Mouse (Mus musculus) midbrain, embryonic 13.5 days (tissue): Measurements from ENCODE around the gene Ppp1r26. TPM values are rescaled to one million over a fixed set of nuclear protein-coding genes. Genes with fewer than 3 reads are reported as not detected.

Experiments
- ATAC-seq: fragments of 200-750 bp; cut with Nextera tagmentation; 2 replicates; pipeline ENCODE4 v1.8.0; 2017; ENCODE audit warnings: mild to moderate bottlenecking, moderate TSS enrichment, moderate library complexity
- H3K27ac ChIP-seq: fragments of 300-500 bp; sonication (generic); 2 replicates; pipeline ENCODE4 v1.5.1; 2015; ENCODE audit warnings: inconsistent platforms, mild to moderate bottlenecking, moderate library complexity
- H3K27me3 ChIP-seq: fragments of 300-500 bp; sonication (generic); 2 replicates; pipeline ENCODE4 v1.6.1; 2015; ENCODE audit warnings: mild to moderate bottlenecking, inconsistent platforms
- H3K36me3 ChIP-seq: fragments of 300-500 bp; sonication (generic); 2 replicates; pipeline ENCODE4 v1.6.1; 2015; ENCODE audit warnings: mild to moderate bottlenecking, inconsistent platforms
- H3K4me1 ChIP-seq: fragments of 300-500 bp; sonication (generic); replicated peaks from 2 replicates; pipeline ENCODE4 v1.6.1; 2015; ENCODE audit warnings: inconsistent platforms
- H3K4me2 ChIP-seq: fragments of 300-500 bp; sonication (generic); replicated peaks from 2 replicates; pipeline ENCODE4 v1.6.1; 2015; ENCODE audit warnings: moderate library complexity, mild to moderate bottlenecking, inconsistent platforms
- H3K4me3 ChIP-seq: fragments of 300-500 bp; sonication (generic); replicated peaks from 2 replicates; pipeline ENCODE4 v1.5.1; 2015; ENCODE audit warnings: mild to moderate bottlenecking, inconsistent platforms
- H3K9ac ChIP-seq: fragments of 300-500 bp; sonication (generic); replicated peaks from 2 replicates; pipeline ENCODE4 v1.6.1; 2015; ENCODE audit warnings: mild to moderate bottlenecking, inconsistent platforms
- H3K9me3 ChIP-seq: fragments of 300-500 bp; sonication (generic); 2 replicates; pipeline ENCODE4 v1.6.1; 2016; ENCODE audit warnings: mild to moderate bottlenecking, inconsistent platforms
- WGBS: fragments of 180-500 bp; shearing (Covaris S2); methylation state at CpG from one replicate; pipeline ENCODE4 v1.1.7; 2015; 5-methylcytosine and 5-hydroxymethylcytosine counted together
- polyA plus RNA-seq: library from polyadenylated mRNA; unstranded; fragments of >200 nt; fragmentation: Nextera tagmentation; extraction: Ambion mirVana; gene quantifications from 2 replicates; pipeline ENCODE4 v1.2.1, GENCODE M21; 2015

Ppp1r26 gene
- polyA plus RNA-seq, 1 experiment from 2014 or later, result 10.7 TPM

DNA sequence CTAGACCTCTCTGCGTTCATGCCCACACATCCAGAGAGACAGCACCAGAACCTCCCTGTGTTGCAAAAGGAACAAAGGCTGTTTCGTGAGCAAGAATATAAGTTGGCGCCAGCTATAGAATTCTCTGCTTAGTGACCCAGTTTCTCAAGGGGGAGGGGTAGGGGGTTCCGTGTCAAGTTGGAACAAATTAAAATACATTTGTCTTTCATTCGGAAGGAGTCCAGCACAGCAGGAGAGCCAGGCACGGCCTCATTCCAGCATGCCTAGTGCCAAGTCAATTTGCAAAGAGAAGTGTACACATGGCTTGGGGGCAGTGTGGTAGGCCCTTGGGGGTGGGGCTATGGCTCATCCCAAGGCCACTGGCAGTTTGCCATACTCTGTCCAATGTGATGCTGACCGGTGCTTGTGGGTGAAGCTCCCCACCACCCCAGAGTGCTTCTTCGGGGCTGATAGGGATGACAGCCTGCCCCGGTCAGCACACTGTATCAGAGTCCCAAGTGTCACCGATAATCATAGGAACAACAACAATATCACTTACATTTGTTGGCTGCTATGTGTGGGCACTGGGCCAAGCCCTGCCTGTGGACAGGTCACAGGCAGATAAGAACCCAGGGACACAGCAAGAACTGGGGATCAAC is 31.1 kb upstream of the Ppp1r26 start:
- ATAC-seq, result no peak
- H3K4me3 ChIP-seq, result no peak overlapping the region
- H3K36me3 ChIP-seq, result no peaks in the 10 kb centered on the region
- H3K27ac ChIP-seq, result no peak overlapping the region
- no peaks in the 10 kb centered on the region for H3K27me3 ChIP-seq
- peaks cover 14% of the 10 kb centered on the region for H3K4me1 ChIP-seq
- no peak overlapping the region for H3K4me2 ChIP-seq
- H3K9me3 ChIP-seq, result no peaks in the 10 kb centered on the region
- no peak overlapping the region for H3K9ac ChIP-seq
- WGBS, result 52% methylated on average over 10 of the region's 10 CpGs

DNA sequence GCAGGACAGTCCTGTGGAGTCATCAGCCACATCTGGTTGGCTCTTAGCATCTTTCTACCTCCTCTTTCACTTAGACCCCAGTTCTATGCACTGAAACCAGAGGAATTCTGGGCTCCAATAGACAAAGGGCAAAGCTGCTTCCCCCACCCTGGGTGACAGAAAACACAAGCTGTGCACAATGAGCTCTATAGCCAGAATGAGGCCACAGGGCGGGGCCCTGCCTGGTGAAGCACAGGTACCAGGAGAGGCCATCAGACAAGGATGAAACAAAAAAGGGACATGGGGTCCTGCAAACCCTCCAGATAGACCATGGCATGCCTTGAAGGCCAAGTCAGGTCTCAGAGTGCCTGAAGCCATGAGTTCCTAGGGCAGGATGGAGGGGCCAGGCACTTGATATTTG is 30.1 kb upstream of the Ppp1r26 start:
- Histone ChIP-seq H3K9ac (no peak overlapping the region), H3K36me3 (no peaks in the 10 kb centered on the region), H3K4me2 (no peak overlapping the region), H3K9me3 (no peaks in the 10 kb centered on the region), H3K4me1 (peaks cover 14% of the 10 kb centered on the region), H3K27me3 (no peaks in the 10 kb centered on the region), H3K4me3 (no peak overlapping the region), H3K27ac (no peak overlapping the region)
- WGBS, result 87% methylated on average over 1 of the region's 1 CpGs
- ATAC-seq, result no peak

DNA sequence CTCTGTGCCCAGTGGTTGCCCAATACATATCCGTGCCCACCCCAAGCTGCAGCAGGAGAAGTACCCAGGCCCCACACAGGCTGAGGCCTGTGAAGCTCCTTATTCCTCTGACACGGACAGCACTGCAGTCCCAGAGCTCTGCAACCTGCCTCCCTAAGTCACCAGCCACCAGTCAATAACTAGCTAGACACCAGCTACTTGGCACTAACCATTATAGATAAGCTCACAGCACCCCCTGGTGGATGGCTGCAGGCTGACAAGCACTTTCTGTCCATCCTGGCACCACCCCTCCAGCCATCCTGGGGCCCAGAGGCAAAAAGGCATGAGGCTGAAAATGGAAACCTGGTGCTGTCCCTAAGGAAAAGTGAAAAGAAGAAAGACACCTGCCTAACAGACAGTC is 28.6 kb upstream of the Ppp1r26 start:
- peak; percentile 63; the same call in 1 of the 2 replicates for ATAC-seq
- no peak overlapping the region for H3K27ac ChIP-seq
- H3K4me3 ChIP-seq, result no peak overlapping the region
- H3K27me3 ChIP-seq, result no peaks in the 10 kb centered on the region
- no peak overlapping the region for H3K4me2 ChIP-seq
- 34% methylated on average over 2 of the region's 2 CpGs for WGBS
- H3K4me1 ChIP-seq, result peaks cover 14% of the 10 kb centered on the region
- H3K9ac ChIP-seq, result no peak overlapping the region
- no peaks in the 10 kb centered on the region for H3K9me3 ChIP-seq
- H3K36me3 ChIP-seq, result no peaks in the 10 kb centered on the region

DNA sequence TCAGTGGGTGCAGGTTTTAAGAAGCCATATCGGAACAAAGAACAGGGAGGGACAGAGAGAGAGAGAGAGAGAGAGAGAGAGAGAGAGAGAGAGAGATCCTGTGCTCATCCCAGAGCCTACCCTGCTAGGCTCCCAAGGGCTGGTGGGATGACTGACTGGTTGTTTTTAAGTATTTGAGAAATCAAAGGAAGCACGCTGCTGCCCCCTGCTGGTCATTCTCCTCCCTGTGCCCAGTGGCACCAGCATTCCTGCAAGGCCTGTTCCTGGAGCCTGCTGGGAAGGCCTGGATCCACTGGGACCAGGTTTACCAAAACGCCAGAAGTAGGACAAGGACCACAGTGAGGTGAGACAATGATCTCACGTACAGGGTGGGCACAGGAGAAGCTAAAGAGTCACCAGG is 26.7 kb upstream of the Ppp1r26 start:
- no peaks in the 10 kb centered on the region for H3K9me3 ChIP-seq
- H3K27ac ChIP-seq, result no peak overlapping the region
- ATAC-seq, result peak; percentile 44; the same call in 1 of the 2 replicates
- no peak overlapping the region for H3K9ac ChIP-seq
- 19% methylated on average over 4 of the region's 4 CpGs for WGBS
- H3K36me3 ChIP-seq, result no peaks in the 10 kb centered on the region
- no peaks in the 10 kb centered on the region for H3K27me3 ChIP-seq
- H3K4me1 ChIP-seq, result peaks cover 13% of the 10 kb centered on the region
- H3K4me3 ChIP-seq, result no peak overlapping the region
- no peak overlapping the region for H3K4me2 ChIP-seq

DNA sequence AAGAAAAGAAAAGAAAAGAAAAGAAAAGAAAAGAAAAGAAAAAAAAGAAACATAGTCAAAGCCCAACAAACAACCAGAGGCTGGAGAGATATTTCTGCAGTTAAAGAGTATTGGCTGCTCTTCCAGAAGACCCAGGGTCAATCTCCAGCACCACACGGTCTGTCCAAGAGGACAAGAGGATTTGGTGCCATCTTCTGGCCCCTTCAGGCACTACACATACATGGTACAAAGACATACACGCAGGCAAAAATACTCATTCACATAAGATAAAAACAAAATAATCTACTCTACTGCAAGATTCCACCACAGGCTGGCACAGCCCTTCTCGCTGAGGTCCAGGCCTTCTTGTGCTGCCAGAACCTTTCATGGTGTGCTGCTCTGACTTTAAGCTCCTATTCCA is 23.4 kb upstream of the Ppp1r26 start:
- Histone ChIP-seq H3K4me3 (no peak overlapping the region), H3K36me3 (no peaks in the 10 kb centered on the region), H3K27ac (no peak overlapping the region), H3K4me1 (peaks cover 5% of the 10 kb centered on the region; the same call in 1 of the 2 replicates), H3K9ac (no peak overlapping the region), H3K4me2 (no peak overlapping the region), H3K9me3 (no peaks in the 10 kb centered on the region), H3K27me3 (no peaks in the 10 kb centered on the region)
- no peak for ATAC-seq
- 41% methylated on average over 3 of the region's 3 CpGs for WGBS

DNA sequence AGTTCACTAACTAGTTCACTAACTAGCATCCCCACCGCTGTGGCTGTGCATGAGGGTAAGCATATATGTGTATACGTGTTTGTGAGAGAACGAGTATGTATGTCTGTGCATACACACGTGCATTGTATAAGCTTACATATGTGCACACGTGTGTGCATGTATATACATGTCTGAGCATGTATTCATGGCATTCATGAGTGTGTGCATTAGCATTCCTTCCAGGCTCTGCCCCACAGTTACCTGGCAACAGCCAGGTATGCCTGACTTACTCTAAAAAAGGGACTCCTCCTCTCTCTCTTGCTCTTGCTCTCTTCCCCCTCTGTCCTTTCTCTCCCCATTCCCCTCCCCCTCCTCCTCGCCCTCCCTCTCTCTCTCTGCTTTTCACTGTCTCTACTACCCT is 19.4 kb upstream of the Ppp1r26 start:
- peaks cover 2% of the 10 kb centered on the region; the same call in 1 of the 2 replicates for H3K4me1 ChIP-seq
- H3K27ac ChIP-seq, result no peak overlapping the region
- H3K27me3 ChIP-seq, result no peaks in the 10 kb centered on the region
- no peak overlapping the region for H3K9ac ChIP-seq
- H3K36me3 ChIP-seq, result no peaks in the 10 kb centered on the region
- H3K4me3 ChIP-seq, result no peak overlapping the region
- ATAC-seq, result no peak
- WGBS, result 86% methylated on average over 6 of the region's 6 CpGs
- no peak overlapping the region for H3K4me2 ChIP-seq
- H3K9me3 ChIP-seq, result no peaks in the 10 kb centered on the region

DNA sequence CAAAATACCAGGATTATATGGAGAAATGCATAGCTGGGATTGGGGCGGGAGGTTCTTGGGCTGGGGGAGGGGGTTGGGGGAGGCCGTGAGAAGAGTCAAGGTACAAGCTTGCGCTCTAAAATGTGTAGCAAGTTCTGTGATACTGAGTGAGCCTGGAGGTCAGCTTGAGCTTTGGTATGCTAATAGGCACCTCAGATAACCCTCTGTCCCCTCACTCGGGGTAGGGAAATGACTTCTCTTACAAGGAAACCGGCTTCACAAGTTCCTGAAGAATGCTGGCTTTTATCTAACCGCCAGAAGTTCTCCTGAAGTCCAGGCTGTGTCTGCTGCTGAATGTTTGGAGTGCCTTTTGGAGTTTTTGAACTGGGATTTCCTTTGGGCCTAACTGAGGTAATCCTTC is 15.8 kb upstream of the Ppp1r26 start:
- no peak overlapping the region for H3K4me3 ChIP-seq
- H3K36me3 ChIP-seq, result no peaks in the 10 kb centered on the region
- H3K9me3 ChIP-seq, result no peaks in the 10 kb centered on the region
- peaks cover 6% of the 10 kb centered on the region; the same call in 1 of the 2 replicates for H3K4me1 ChIP-seq
- H3K4me2 ChIP-seq, result no peak overlapping the region
- WGBS, result 76% methylated on average over 6 of the region's 6 CpGs
- ATAC-seq, result no peak
- H3K27me3 ChIP-seq, result no peaks in the 10 kb centered on the region
- no peak overlapping the region for H3K9ac ChIP-seq
- no peak overlapping the region for H3K27ac ChIP-seq

DNA sequence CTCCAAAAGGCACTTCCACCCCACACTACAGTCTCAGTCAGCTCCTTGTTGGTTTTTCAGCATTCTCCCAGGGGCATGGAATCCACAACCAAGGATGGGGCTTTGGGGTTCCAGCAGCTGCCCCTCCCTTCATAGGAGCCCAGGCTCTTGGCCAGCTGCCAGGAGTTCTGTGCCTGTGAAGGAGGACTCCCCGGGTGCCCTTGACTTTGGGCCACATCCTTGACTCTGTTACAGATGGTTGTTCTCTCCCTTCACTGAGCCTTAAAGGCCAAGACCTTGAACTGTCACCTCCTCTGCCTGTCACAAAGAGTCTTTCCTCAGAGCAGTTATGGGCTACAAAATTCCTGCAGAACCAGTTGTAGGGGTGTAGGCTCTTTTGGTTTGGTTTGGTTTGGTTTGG is 13.8 kb upstream of the Ppp1r26 start:
- Histone ChIP-seq H3K4me1 (peaks cover 4% of the 10 kb centered on the region; the same call in 1 of the 2 replicates), H3K27ac (no peak overlapping the region), H3K9ac (no peak overlapping the region), H3K27me3 (no peaks in the 10 kb centered on the region), H3K4me2 (no peak overlapping the region), H3K4me3 (no peak overlapping the region), H3K9me3 (no peaks in the 10 kb centered on the region), H3K36me3 (no peaks in the 10 kb centered on the region)
- 42% methylated on average over 1 of the region's 1 CpGs for WGBS
- ATAC-seq, result no peak

DNA sequence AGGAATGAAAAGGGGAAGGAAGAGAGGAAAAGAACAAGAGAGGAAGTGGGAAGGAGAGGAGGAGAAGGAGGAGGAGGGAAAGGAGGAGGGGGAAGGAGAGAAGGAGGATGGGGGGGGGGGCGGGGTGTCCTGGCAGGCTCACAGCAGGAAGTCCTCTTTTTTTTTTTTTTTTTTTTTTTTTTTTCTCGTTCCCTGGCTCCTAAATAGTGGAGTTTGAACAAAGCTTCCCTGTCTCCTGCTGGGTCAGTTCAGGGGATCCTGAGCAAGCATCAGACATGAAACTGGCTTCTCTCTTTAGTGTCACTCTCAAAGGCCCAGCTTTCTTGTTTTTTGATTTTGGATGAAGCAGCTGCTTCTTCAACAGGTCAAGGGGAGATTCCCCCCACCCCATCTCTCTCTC is 13.1 kb upstream of the Ppp1r26 start:
- no peak for ATAC-seq
- H3K4me1 ChIP-seq, result peaks cover 4% of the 10 kb centered on the region; the same call in 1 of the 2 replicates
- WGBS, result 20% methylated on average over 2 of the region's 2 CpGs

DNA sequence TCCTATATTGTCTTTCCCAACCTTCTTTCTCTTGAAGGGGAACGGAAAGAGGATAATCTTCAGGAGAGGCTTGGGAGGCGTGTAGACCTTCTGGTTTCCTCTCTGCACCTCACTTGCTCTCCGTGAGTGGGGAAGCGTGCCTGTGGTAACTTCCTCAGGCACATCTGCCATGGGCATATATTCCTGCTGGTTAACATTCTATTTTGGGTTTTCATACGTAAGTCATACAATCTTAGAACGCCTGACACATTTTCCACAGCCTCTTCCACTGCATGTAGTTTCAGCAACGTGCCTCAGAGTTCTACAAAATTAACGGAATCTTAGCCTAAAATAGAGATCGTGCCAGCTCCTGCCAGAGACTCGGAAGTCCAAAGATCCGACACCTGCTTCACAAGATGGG is 11.2 kb upstream of the Ppp1r26 start:
- H3K9ac ChIP-seq, result no peak overlapping the region
- WGBS, result 93% methylated on average over 11 of the region's 11 CpGs
- H3K36me3 ChIP-seq, result no peaks in the 10 kb centered on the region
- H3K4me3 ChIP-seq, result no peak overlapping the region
- peaks cover 4% of the 10 kb centered on the region; the same call in 1 of the 2 replicates for H3K4me1 ChIP-seq
- H3K4me2 ChIP-seq, result no peak overlapping the region
- no peaks in the 10 kb centered on the region for H3K9me3 ChIP-seq
- H3K27ac ChIP-seq, result no peak overlapping the region
- no peaks in the 10 kb centered on the region for H3K27me3 ChIP-seq
- ATAC-seq, result no peak

More for the DNA sequence above, 13.1 kb upstream of the Ppp1r26 start:
- Histone ChIP-seq H3K27ac (no peak overlapping the region), H3K27me3 (no peaks in the 10 kb centered on the region), H3K4me3 (no peak overlapping the region), H3K4me2 (no peak overlapping the region), H3K9ac (no peak overlapping the region), H3K36me3 (no peaks in the 10 kb centered on the region), H3K9me3 (no peaks in the 10 kb centered on the region)

DNA sequence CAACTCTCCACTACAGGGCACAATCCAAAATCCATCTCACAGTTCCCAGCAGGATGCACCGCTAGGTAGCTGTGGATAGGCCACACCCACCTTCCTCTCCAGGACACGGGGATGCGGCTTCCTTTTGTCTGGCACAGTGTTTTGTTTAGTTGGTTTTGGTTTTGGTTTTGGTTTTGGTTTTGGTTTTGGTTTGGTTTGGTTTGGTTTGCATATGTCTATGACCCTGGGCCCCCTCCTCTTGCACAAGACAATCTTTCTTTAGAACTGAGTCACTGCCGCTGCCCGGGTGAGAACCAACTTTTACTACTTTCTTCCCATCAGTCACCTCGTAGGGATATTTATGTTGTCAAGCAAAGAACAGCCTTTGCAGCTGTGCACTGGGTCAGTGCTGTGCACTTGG is 5.8 kb upstream of the Ppp1r26 start:
- WGBS, result 78% methylated on average over 6 of the region's 6 CpGs
- no peak for ATAC-seq

DNA sequence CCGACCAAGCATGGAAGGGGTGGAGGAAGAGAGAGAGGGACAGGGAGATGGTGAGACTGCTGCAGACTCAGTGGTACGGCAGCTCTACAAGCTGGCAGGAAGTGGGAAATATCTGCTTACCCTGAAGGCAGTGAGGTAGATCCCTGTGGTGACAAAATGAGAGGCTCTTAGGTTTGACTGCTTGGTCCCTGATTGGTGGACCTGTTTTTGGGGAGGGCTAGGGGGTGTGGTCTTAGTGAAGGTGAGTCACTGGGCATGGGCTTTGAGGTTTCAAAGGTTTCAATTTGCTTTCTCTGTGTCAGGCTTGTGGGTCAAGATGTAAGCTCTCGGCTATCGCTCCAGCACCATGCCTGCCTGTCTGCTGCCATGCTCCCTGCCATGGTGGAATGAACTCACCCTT is 1.5 kb upstream of the Ppp1r26 start:
- 89% methylated on average over 4 of the region's 4 CpGs for WGBS
- no peak overlapping the region for H3K27ac ChIP-seq
- H3K36me3 ChIP-seq, result peaks cover 11% of the 10 kb centered on the region
- H3K4me2 ChIP-seq, result no peak overlapping the region
- H3K9ac ChIP-seq, result no peak overlapping the region
- no peak for ATAC-seq
- no peaks in the 10 kb centered on the region for H3K9me3 ChIP-seq
- peaks cover 4% of the 10 kb centered on the region; the same call in 1 of the 2 replicates for H3K27me3 ChIP-seq
- H3K4me3 ChIP-seq, result no peak overlapping the region
- peaks cover 21% of the 10 kb centered on the region for H3K4me1 ChIP-seq

More for the DNA sequence above, 5.8 kb upstream of the Ppp1r26 start:
- no peak overlapping the region for H3K27ac ChIP-seq
- peaks cover 4% of the 10 kb centered on the region; the same call in 1 of the 2 replicates for H3K27me3 ChIP-seq
- H3K9me3 ChIP-seq, result no peaks in the 10 kb centered on the region
- peaks cover 2% of the 10 kb centered on the region for H3K4me1 ChIP-seq
- H3K4me2 ChIP-seq, result no peak overlapping the region
- no peaks in the 10 kb centered on the region for H3K36me3 ChIP-seq
- H3K4me3 ChIP-seq, result no peak overlapping the region
- H3K9ac ChIP-seq, result no peak overlapping the region

DNA sequence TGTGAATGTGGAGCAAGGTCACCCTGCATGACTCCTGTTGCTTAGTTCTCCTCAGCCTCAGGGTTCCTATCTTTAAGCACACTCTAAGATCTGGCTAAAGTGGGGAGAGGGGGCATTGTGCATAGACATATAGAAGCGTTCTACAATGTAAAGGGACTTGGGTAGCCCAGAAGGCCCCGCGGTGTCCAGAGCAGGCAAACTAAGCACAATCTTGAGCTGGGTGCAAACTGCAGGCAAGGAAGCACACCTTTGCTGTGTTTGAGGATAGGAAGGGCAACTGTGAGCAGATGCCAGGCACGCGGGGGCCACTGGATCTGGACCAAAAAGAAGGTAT is 452 bp upstream of the Ppp1r26 start:
- Histone ChIP-seq H3K4me3 (peak overlapping the region; percentile 64), H3K4me2 (peak overlapping the region; percentile 94), H3K27ac (peak overlapping the region; percentile 79), H3K27me3 (peaks cover 4% of the 10 kb centered on the region; the same call in 1 of the 2 replicates), H3K9me3 (no peaks in the 10 kb centered on the region), H3K9ac (peak overlapping the region; percentile 88), H3K4me1 (peaks cover 21% of the 10 kb centered on the region), H3K36me3 (peaks cover 22% of the 10 kb centered on the region)
- 7% methylated on average over 5 of the region's 5 CpGs for WGBS
- ATAC-seq, result peak; percentile 37
